Mouse (Mus musculus) brain, embryonic 14.5 days (tissue): ENCODE data around the gene Ksr2.

ENCODE experiments used
- CTCF ChIP-seq: fragments of 200-500 bp; IDR thresholded peaks from 2 replicates; pipeline ENCODE4 v1.5.1; 2012; ENCODE audit warnings: inconsistent platforms, mild to moderate bottlenecking, moderate library complexity, borderline replicate concordance; ENCODE audit not compliant: insufficient read depth, insufficient read length; ENCODE audit errors: extremely low read depth
- POLR2A ChIP-seq: fragments of 200-500 bp; IDR thresholded peaks from 2 replicates; pipeline ENCODE4 v1.6.1; 2012; ENCODE audit warnings: mild to moderate bottlenecking, inconsistent platforms, borderline replicate concordance; ENCODE audit not compliant: poor library complexity, insufficient read depth, insufficient read length, severe bottlenecking; ENCODE audit errors: extremely low read depth

GRCm38 (mm10) chr5:117696366-117696765 is 282.6 kb downstream of the Ksr2 start:
- no peak for TF ChIP-seq CTCF
- TF ChIP-seq POLR2A = no peak
